Mouse (Mus musculus): ENCODE measurements at regions not wholly inside any gene's neighbourhood (a gene's known extent, or its start where the extent isn't known, plus 50 kb on each side); places are given as distances from the start of the nearest gene placed in this dataset.

DNA sequence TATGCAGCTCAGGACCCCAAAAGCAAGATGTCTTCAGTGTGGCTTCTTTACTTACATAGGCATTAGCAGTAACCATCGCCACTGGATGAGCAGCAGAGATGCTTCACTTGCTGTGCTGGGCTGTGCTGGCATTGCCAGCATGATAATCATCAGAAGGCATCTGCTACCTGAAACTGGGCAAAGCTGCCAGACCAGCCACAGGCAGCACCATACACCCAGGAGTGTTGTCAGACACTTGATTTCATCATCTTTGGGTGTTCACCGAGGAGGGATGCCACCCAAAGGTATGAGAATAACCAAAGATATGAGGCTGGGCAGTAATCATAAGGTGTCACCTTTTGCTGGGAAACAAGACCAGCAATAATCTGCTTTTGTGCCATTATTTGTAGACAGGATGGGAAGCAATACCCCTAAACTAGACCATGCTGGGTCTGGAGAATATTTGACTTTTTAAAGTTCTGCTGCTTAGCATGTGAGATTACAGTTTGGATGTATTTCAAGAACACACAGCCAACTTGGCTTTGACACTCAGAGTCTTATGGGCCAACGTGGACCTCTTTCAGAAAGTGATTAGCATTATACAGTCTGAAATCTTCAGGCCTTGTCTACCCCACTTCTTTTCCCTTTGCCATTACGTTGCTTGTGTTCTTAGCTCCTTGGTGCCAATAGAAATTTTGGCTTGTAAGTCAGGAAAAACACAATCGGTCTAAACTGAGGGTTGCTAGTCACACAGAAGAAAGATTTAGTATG is 80.7 kb upstream of the Cerkl start:
- 66% methylated on average over 5 of the region's 5 CpGs for WGBS (ENCODE audit: insufficient replicate concordance)

DNA sequence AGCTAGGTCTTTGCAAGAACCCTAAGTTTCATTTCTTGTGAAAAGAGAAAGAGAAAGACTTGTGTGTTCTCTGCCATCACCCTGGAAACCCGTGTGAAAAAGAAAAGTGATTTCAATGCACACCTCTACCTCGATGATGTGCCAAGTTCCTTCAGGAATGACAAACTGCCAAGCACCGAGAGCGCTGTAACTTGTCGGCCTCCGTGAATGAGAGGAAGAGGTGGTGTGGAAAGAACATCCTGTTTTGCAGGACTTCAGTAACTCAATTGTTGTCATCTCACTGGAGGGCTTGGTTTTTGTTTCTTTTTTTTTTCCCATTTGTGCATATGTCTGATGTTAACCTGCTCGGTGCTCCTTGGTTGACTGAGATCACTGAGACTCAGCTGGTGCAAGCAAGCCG is 83.8 kb upstream of the Cerkl start:
- H3K27me3 ChIP-seq (ENCODE audit: insufficient read depth, low read length) = no peaks in the 10 kb centered on the region
- H3K4me2 ChIP-seq (ENCODE audit: low read depth, low read length) = no peak overlapping the region
- ATAC-seq (no peak), DNase-seq (no peak)
- TF ChIP-seq EP300 (IDR thresholded peaks at IDR 0.05; ENCODE audit: low read depth) = no peak
- no peak for TF ChIP-seq CTCF (IDR thresholded peaks at IDR 0.05; ENCODE audit: low read depth)
- H3K27ac ChIP-seq (ENCODE audit: low read depth) = no peak overlapping the region
- H3K9me3 ChIP-seq (ENCODE audit: low read length) = no peaks in the 10 kb centered on the region
- H3K4me1 ChIP-seq (ENCODE audit: insufficient read depth) = peaks cover 10% of the 10 kb centered on the region
- H3K36me3 ChIP-seq (replicated peaks; ENCODE audit: insufficient read depth, low read length) = no peaks in the 10 kb centered on the region
- no peak overlapping the region for H3K4me3 ChIP-seq (ENCODE audit: low read depth, low read length)
- no peak overlapping the region for H3K9ac ChIP-seq (replicated peaks)
- 41% methylated on average over 8 of the region's 8 CpGs for WGBS (ENCODE audit: insufficient replicate concordance)

More for the DNA sequence above, 80.7 kb upstream of the Cerkl start:
- H3K27me3 ChIP-seq (ENCODE audit: insufficient read depth, low read length) = no peaks in the 10 kb centered on the region
- no peak overlapping the region for H3K9ac ChIP-seq (replicated peaks)
- H3K4me2 ChIP-seq (ENCODE audit: low read depth, low read length) = no peak overlapping the region
- H3K9me3 ChIP-seq (ENCODE audit: low read length) = no peaks in the 10 kb centered on the region
- ATAC-seq (no peak), DNase-seq (no peak)
- H3K36me3 ChIP-seq (replicated peaks; ENCODE audit: insufficient read depth, low read length) = no peaks in the 10 kb centered on the region
- peaks cover 5% of the 10 kb centered on the region; the same call in 1 of the 2 replicates for H3K4me1 ChIP-seq (ENCODE audit: insufficient read depth)
- no peak overlapping the region for H3K27ac ChIP-seq (ENCODE audit: low read depth)
- no peak overlapping the region for H3K4me3 ChIP-seq (ENCODE audit: low read depth, low read length)
- no peak for TF ChIP-seq EP300 (IDR thresholded peaks at IDR 0.05; ENCODE audit: low read depth)
- TF ChIP-seq CTCF (IDR thresholded peaks at IDR 0.05; ENCODE audit: low read depth) = no peak

DNA sequence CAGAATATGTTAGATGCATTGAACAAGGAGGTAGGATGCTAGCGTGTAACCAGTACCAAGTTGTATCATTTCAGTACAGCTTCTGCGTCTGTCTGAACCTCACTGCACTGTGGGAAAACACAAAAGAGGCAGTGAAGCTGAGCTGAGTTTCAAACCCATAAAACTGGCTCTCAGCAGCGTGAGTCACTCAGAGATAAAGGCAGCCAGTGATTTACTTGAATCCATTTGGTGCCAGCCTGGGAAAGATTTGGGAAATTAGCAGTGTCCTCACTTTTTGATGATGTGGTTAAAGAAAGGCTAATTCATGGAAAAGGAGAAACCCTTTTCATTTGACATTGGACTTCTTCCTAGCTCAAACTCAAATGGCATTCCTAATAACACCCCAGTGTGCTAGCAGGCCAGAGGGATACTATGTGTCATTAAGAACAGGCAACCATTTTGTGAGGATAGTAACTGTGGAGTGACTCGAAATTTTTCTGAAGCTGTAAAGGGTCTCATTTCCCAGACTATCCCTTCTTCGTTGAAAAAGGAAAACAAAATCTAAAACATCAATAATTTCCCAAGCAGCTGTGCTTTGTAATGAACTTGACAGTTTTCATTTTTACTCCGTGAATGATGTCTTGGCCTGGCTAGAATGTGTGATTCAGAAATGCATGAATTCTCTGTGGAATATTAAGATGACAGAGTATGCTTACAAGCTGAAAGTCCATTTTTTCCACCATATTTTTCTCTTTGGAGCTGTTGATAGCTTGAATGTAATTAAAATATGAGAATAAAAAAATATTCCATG is 85.8 kb upstream of the Cerkl start:
- Histone ChIP-seq H3K9ac (replicated peaks) (no peak overlapping the region), H3K27me3 (ENCODE audit: insufficient read depth, low read length) (no peaks in the 10 kb centered on the region), H3K4me2 (ENCODE audit: low read depth, low read length) (no peak overlapping the region), H3K9me3 (ENCODE audit: low read length) (no peaks in the 10 kb centered on the region), H3K4me3 (ENCODE audit: low read depth, low read length) (no peak overlapping the region), H3K27ac (ENCODE audit: low read depth) (no peak overlapping the region), H3K36me3 (replicated peaks; ENCODE audit: insufficient read depth, low read length) (no peaks in the 10 kb centered on the region), H3K4me1 (ENCODE audit: insufficient read depth) (peaks cover 10% of the 10 kb centered on the region)
- 71% methylated on average over 6 of the region's 6 CpGs for WGBS (ENCODE audit: insufficient replicate concordance)
- DNase-seq = no peak
- no peak for TF ChIP-seq CTCF (IDR thresholded peaks at IDR 0.05; ENCODE audit: low read depth)
- no peak for TF ChIP-seq EP300 (IDR thresholded peaks at IDR 0.05; ENCODE audit: low read depth)
- ATAC-seq = no peak

DNA sequence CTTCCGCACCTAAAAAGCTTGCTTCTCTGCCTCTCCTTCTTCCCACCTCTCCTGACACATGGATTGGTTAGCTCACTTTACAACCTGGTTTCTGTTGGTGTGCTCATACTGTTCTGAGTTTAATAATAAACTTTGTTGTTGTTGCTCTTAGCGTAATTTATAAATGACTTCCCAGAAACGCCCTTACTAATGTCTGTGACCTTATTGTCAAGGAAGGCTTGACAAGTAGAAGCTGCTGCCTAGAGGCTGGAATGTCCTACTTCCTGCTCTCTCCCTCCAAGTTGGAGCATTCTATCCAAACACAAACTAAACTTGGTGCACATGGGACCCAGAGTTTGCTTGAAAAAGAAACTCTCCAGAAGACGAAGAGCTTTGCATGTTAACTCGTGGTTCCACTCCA is 86.9 kb upstream of the Cerkl start:
- no peak for TF ChIP-seq CTCF (IDR thresholded peaks at IDR 0.05; ENCODE audit: low read depth)
- no peak for TF ChIP-seq EP300 (IDR thresholded peaks at IDR 0.05; ENCODE audit: low read depth)
- no peak overlapping the region for H3K9ac ChIP-seq (replicated peaks)
- no peak overlapping the region for H3K27ac ChIP-seq (ENCODE audit: low read depth)
- H3K4me3 ChIP-seq (ENCODE audit: low read depth, low read length) = no peak overlapping the region
- no peaks in the 10 kb centered on the region for H3K9me3 ChIP-seq (ENCODE audit: low read length)
- no peaks in the 10 kb centered on the region for H3K27me3 ChIP-seq (ENCODE audit: insufficient read depth, low read length)
- ATAC-seq = no peak
- peaks cover 10% of the 10 kb centered on the region for H3K4me1 ChIP-seq (ENCODE audit: insufficient read depth)
- no peaks in the 10 kb centered on the region for H3K36me3 ChIP-seq (replicated peaks; ENCODE audit: insufficient read depth, low read length)
- H3K4me2 ChIP-seq (ENCODE audit: low read depth, low read length) = no peak overlapping the region
- WGBS (ENCODE audit: insufficient replicate concordance) = 78% methylated on average over 5 of the region's 5 CpGs
- DNase-seq = no peak

- H3K9ac ChIP-seq (replicated peaks) = no peak overlapping the region
- no peak overlapping the region for H3K4me3 ChIP-seq (ENCODE audit: low read depth, low read length)
- peaks cover 10% of the 10 kb centered on the region for H3K4me1 ChIP-seq (ENCODE audit: insufficient read depth)
- H3K9me3 ChIP-seq (ENCODE audit: low read length) = no peaks in the 10 kb centered on the region
- TF ChIP-seq EP300 (IDR thresholded peaks at IDR 0.05; ENCODE audit: low read depth) = no peak
- TF ChIP-seq CTCF (IDR thresholded peaks at IDR 0.05; ENCODE audit: low read depth) = no peak
- no peak overlapping the region for H3K27ac ChIP-seq (ENCODE audit: low read depth)
- 0 out of 2 replicates have a peak, but pooled peaks have one; percentile 55 for ATAC-seq
- H3K27me3 ChIP-seq (ENCODE audit: insufficient read depth, low read length) = no peaks in the 10 kb centered on the region
- DNase-seq = no peak
- no peaks in the 10 kb centered on the region for H3K36me3 ChIP-seq (replicated peaks; ENCODE audit: insufficient read depth, low read length)
- WGBS (ENCODE audit: insufficient replicate concordance) = 79% methylated on average over 8 of the region's 8 CpGs
- no peak overlapping the region for H3K4me2 ChIP-seq (ENCODE audit: low read depth, low read length)
Measured at GRCm38 (mm10) chr2:79543948-79544792, 87.6 kb upstream of the Cerkl start.
